Mouse (Mus musculus) embryonic fibroblast, embryonic 13.5 days (primary cell): ENCODE measurements at regions not wholly inside any gene's neighbourhood (a gene's known extent, or its start where the extent isn't known, plus 50 kb on each side); places are given as distances from the start of the nearest gene placed in this dataset.

Experiments used
- H3K27ac ChIP-seq: 2 replicates; pipeline ENCODE4 v1.5.1; 2012; ENCODE audit warnings: low read length, control low read depth, inconsistent platforms; ENCODE audit not compliant: insufficient read depth
- H3K4me1 ChIP-seq: 2 replicates; pipeline ENCODE4 v1.6.1; 2011; ENCODE audit warnings: low read length; ENCODE audit not compliant: control insufficient read depth, insufficient read depth
- H3K4me3 ChIP-seq: 2 replicates; pipeline ENCODE4 v1.5.1; 2011; ENCODE audit warnings: mild to moderate bottlenecking, control low read depth, low read length; ENCODE audit not compliant: insufficient read depth
- CTCF ChIP-seq: IDR thresholded peaks from 2 replicates; pipeline ENCODE4 v1.5.1; 2011; ENCODE audit warnings: mild to moderate bottlenecking, control low read depth, low read length, moderate library complexity, borderline replicate concordance; ENCODE audit not compliant: insufficient read depth
- POLR2A ChIP-seq: IDR thresholded peaks from 2 replicates; pipeline ENCODE4 v1.6.1; 2011; ENCODE audit warnings: low read depth, mild to moderate bottlenecking, control low read depth, low read length, moderate library complexity

DNA sequence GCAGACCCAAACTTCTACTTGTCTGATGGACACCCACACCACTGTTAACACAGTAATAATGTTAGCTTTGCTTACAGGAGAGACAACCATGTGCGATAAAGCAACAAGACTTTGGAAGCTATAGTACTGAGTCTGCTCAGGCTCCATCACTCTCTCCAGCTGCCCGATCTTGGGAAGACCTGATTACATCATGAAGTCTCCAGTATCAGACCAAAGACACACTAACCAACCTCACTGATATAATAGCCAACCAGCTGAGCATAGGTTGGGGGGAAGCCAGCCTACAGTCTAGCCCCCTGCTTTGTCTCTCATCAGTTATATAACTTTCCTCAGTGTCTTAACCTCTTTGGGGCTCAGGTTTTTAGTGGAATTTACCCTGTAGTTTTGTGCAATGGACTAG, 51.9 kb upstream of the Cdyl start:
- no peak overlapping the region for H3K4me3 ChIP-seq
- no peaks in the 10 kb centered on the region; the same call in 1 of the 2 replicates for H3K4me1 ChIP-seq
- no peak overlapping the region for H3K27ac ChIP-seq
- no peak for TF ChIP-seq CTCF
- TF ChIP-seq POLR2A: no peak
